Mouse (Mus musculus) liver, embryonic 11.5 days (tissue): ENCODE results near the gene Esyt3. TPM values are rescaled to one million over a fixed set of nuclear protein-coding genes. Genes with fewer than 3 reads are reported as not detected.

Source experiments
- ATAC-seq: fragments of 200-750 bp; cut with Nextera tagmentation; replicated peaks from 2 replicates; pipeline ENCODE4 v1.8.0; 2017; ENCODE audit warnings: moderate number of reproducible peaks, mild to moderate bottlenecking, moderate TSS enrichment, moderate library complexity; ENCODE audit not compliant: low FRiP score
- DNase-seq: peaks from one replicate; pipeline ENCODE4 v3.0.0-alpha.2; 2017; ENCODE audit warnings: low spot score
- H3K27ac ChIP-seq: fragments of 300-500 bp; sonication (generic); 2 replicates; pipeline ENCODE4 v1.5.1; 2014; ENCODE audit warnings: mild to moderate bottlenecking, low read depth, low read length, control low read depth
- H3K27me3 ChIP-seq: fragments of 300-500 bp; sonication (generic); replicated peaks from 2 replicates; pipeline ENCODE4 v1.6.1; 2014; ENCODE audit warnings: low read length, mixed read lengths; ENCODE audit not compliant: control insufficient read depth, insufficient read depth
- H3K36me3 ChIP-seq: fragments of 300-500 bp; sonication (generic); 2 replicates; pipeline ENCODE4 v1.6.1; 2014; ENCODE audit warnings: mild to moderate bottlenecking, low read length, moderate library complexity, mixed read lengths; ENCODE audit not compliant: control insufficient read depth, insufficient read depth
- H3K4me1 ChIP-seq: fragments of 300-500 bp; sonication (generic); replicated peaks from 2 replicates; pipeline ENCODE4 v1.6.1; 2014; ENCODE audit warnings: low read length, mixed read lengths; ENCODE audit not compliant: control insufficient read depth, insufficient read depth
- H3K4me2 ChIP-seq: fragments of 300-500 bp; sonication (generic); 2 replicates; pipeline ENCODE4 v1.6.1; 2014; ENCODE audit warnings: mild to moderate bottlenecking, control low read depth, moderate library complexity
- H3K4me3 ChIP-seq: fragments of 300-500 bp; sonication (generic); 2 replicates; pipeline ENCODE4 v1.5.1; 2014; ENCODE audit warnings: low read depth, low read length, control low read depth
- H3K9ac ChIP-seq: fragments of 300-500 bp; sonication (generic); 2 replicates; pipeline ENCODE4 v1.6.1; 2014; ENCODE audit warnings: low read depth, low read length, control low read depth
- H3K9me3 ChIP-seq: fragments of 300-500 bp; sonication (generic); 2 replicates; pipeline ENCODE4 v1.6.1; 2016; ENCODE audit warnings: low read length, inconsistent platforms, mixed read lengths; ENCODE audit not compliant: control insufficient read depth
- WGBS: fragments of 180-500 bp; shearing (Covaris S2); extraction: QIAGEN DNeasy Blood & Tissue Kit; methylation state at CpG from one replicate; pipeline ENCODE4 v1.1.7; 2014; 5-methylcytosine and 5-hydroxymethylcytosine counted together
- polyA plus RNA-seq: library from polyadenylated mRNA; unstranded; fragments of >200 nt; fragmentation: Nextera tagmentation; extraction: Ambion mirVana; gene quantifications from 2 replicates; pipeline ENCODE4 v1.2.1, GENCODE M21; 2014

Gene Esyt3
- polyA plus RNA-seq, 1 experiment from 2014 or later: 0.10 TPM

- WGBS: 53% methylated on average over 8 of the region's 8 CpGs
- no peaks in the 10 kb centered on the region for H3K9me3 ChIP-seq
- H3K4me2 ChIP-seq: no peak overlapping the region
- H3K36me3 ChIP-seq: no peaks in the 10 kb centered on the region
- no peak for DNase-seq
- no peaks in the 10 kb centered on the region for H3K27me3 ChIP-seq
- H3K9ac ChIP-seq: no peak overlapping the region
- ATAC-seq: no peak
- no peaks in the 10 kb centered on the region for H3K4me1 ChIP-seq
- H3K4me3 ChIP-seq: no peak overlapping the region
- H3K27ac ChIP-seq: no peak overlapping the region
Observed at GRCm38 (mm10) chr9:99319343-99319951, 38.9 kb downstream of the Esyt3 start.

DNA sequence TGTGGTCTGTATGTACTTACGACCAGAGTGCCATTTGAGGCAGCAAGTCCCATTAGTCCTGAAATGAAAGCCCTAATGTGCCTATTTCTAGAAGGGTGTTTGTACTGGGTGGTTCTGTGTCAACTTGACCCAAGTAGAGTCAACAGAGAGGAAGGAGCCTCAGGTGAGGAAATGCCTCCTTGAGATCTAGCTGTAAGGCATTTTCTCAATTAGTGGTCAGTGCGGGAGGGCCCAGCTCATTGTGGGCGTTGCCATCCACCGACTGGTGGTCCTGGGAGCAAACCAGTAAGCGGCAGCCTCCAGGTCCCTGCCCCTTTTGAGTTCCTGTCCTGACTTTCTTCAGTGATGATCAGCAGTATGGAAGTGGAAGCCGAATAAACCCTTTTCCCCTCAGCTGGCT is 52.1 kb downstream of the Esyt3 start:
- no peak overlapping the region for H3K4me3 ChIP-seq
- no peaks in the 10 kb centered on the region for H3K27me3 ChIP-seq
- H3K9ac ChIP-seq: no peak overlapping the region
- peaks cover 9% of the 10 kb centered on the region; the same call in 1 of the 2 replicates for H3K36me3 ChIP-seq
- H3K9me3 ChIP-seq: no peaks in the 10 kb centered on the region
- DNase-seq (no peak), ATAC-seq (no peak)
- WGBS: 81% methylated on average over 6 of the region's 6 CpGs
- H3K27ac ChIP-seq: no peak overlapping the region
- no peaks in the 10 kb centered on the region for H3K4me1 ChIP-seq
- H3K4me2 ChIP-seq: no peak overlapping the region

DNA sequence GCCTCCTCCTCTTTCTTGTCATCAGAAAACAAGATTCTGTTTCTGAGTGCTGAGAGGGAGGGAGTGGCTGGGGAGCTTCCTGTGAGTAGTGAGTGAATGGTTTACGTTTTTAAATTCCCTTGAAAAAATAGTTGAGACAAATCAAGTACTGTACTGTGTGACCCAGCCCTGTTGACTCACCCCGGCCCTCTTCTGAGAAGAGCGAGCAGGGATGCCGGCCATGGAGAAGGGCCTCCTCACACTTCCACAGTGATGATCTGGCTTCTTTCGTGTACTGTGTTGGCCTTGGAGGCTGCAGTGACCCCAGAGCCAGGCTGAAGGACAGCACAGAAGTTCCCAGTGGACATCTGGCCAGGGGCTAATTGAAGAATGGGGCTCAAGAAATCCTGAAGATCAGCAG is 54.1 kb downstream of the Esyt3 start:
- no peak overlapping the region for H3K4me2 ChIP-seq
- H3K4me1 ChIP-seq: no peaks in the 10 kb centered on the region
- no peaks in the 10 kb centered on the region for H3K27me3 ChIP-seq
- no peak overlapping the region for H3K27ac ChIP-seq
- ATAC-seq (no peak), DNase-seq (no peak)
- WGBS: 95% methylated on average over 5 of the region's 5 CpGs
- H3K9me3 ChIP-seq: no peaks in the 10 kb centered on the region
- H3K4me3 ChIP-seq: no peak overlapping the region
- H3K36me3 ChIP-seq: peaks cover 9% of the 10 kb centered on the region; the same call in 1 of the 2 replicates
- no peak overlapping the region for H3K9ac ChIP-seq

Other genes starting within 250 kb of the Esyt3 start
- gene Pik3cb, start 217.9 kb downstream of the Esyt3 start, polyA plus RNA-seq: 2.9 and 3.5 TPM in 2 replicates
- not detected in 2 replicates for gene Faiml, start 121.3 kb downstream of the Esyt3 start, polyA plus RNA-seq
- 45.8 and 49.9 TPM in 2 replicates for gene Cep70, start 115.2 kb downstream of the Esyt3 start, polyA plus RNA-seq
- 4.8 and 5.5 TPM in 2 replicates for gene Mras, start 78.8 kb upstream of the Esyt3 start, polyA plus RNA-seq
- not detected in 2 replicates for gene Nme9, start 92.9 kb upstream of the Esyt3 start, polyA plus RNA-seq
- 19.5 and 23.7 TPM in 2 replicates for gene Armc8, start 210.3 kb upstream of the Esyt3 start, polyA plus RNA-seq
- 36.5 and 39.7 TPM in 2 replicates for gene Dbr1, start 217.2 kb upstream of the Esyt3 start, polyA plus RNA-seq